Mouse (Mus musculus): ENCODE data around the gene Mical1. TPM values are rescaled to one million over a fixed set of nuclear protein-coding genes. Genes with fewer than 3 reads are reported as not detected.

Gene Mical1
- total and polyA plus RNA-seq, 3 experiments = 23.0 to 67.4 (median 36.3) TPM

GRCm38 (mm10) chr10:41518508-41518980, 42.4 kb downstream of the Mical1 start:
- Histone ChIP-seq H3K4me3 (replicated peaks in 1 of 3; ENCODE audit: low read depth in 2 of 3, low read length in 2 of 3, poor library complexity in 1 of 3) (peak overlapping the region; percentile 62 to 94 (median 91)), H3K9me3 (replicated peaks; ENCODE audit: low read length) (no peaks in the 10 kb centered on the region), H3K4me2 (ENCODE audit: insufficient read depth, low read depth, poor library complexity, severe bottlenecking) (0 out of 2 replicates have a peak overlapping the region, but pooled peaks have one; percentile 4), H3K4me1 (ENCODE audit: control insufficient read depth in 1 of 2, insufficient read depth in 2 of 2) (peaks cover 10 to 42% of the 10 kb centered on the region in 2 experiments), H3K27me3 (replicated peaks) (no peaks in the 10 kb centered on the region), H3K36me3 (replicated peaks in 1 of 2; ENCODE audit: control insufficient read depth in 1 of 2, insufficient read depth in 1 of 2, low read length in 1 of 2) (peaks cover 2 to 11% of the 10 kb centered on the region in 2 experiments), H3K9ac (ENCODE audit: insufficient read depth, low read depth) (peak overlapping the region; percentile 36; the same call in 1 of the 2 replicates), H3K79me2 (replicated peaks; ENCODE audit: control insufficient read depth, extremely low read depth, insufficient read depth, poor library complexity, severe bottlenecking) (peaks cover 38% of the 10 kb centered on the region), H3K27ac (ENCODE audit: insufficient read depth, low read depth) (peak overlapping the region; percentile 17)
- DNase-seq (ENCODE audit: extremely low read depth) = peak; percentile 87
- in situ Hi-C loops (cut with MboI; ENCODE audit: low pct_ligation_motif_present, low pct_unique_long_range_greater_than_20kb, low sequenced_read_pairs) (loop anchor here (5.0 to 25.0 kb wide), 3 partner anchors 164 to 444 kb away; partner anchors contain the start of genes Cep57l1 and Sesn1), dilution Hi-C loops (cut with MboI; ENCODE audit: extremely low pct_ligation_motif_present, extremely low pct_unique_long_range_greater_than_20kb, low sequenced_read_pairs) (no loop called here)
- TF ChIP-seq PAX5 (IDR thresholded peaks at IDR 0.05; ENCODE audit: low read length) = no peak
- TF ChIP-seq SIN3A (IDR thresholded peaks at IDR 0.05; ENCODE audit: low read length) = peak; percentile 56; the same call in 1 of the 2 replicates
- TF ChIP-seq TBP (conservative IDR thresholded peaks at IDR 0.05; ENCODE audit: low read depth, low read length) = no peak
- TF ChIP-seq POLR2A (IDR thresholded peaks at IDR 0.05; ENCODE audit: low read depth, low read length) = no peak
- no peak for TF ChIP-seq MXI1 (IDR thresholded peaks at IDR 0.05; ENCODE audit: low read depth, low read length)
- TF ChIP-seq ZMIZ1 (IDR thresholded peaks at IDR 0.05; ENCODE audit: low read depth, low read length) = no peak
- TF ChIP-seq ZKSCAN1 (IDR thresholded peaks at IDR 0.05; ENCODE audit: borderline replicate concordance, low read depth, low read length) = 0 out of 2 replicates have a peak, but pooled peaks have one; percentile 42
- 0 out of 2 replicates have a peak, but pooled peaks have one; percentile 66 for TF ChIP-seq MAFK (IDR thresholded peaks at IDR 0.05; ENCODE audit: insufficient replicate concordance, low read length)
- TF ChIP-seq MEF2A (IDR thresholded peaks at IDR 0.05; ENCODE audit: borderline replicate concordance, low read depth, low read length) = no peak; the same call in 1 of the 2 replicates
- TF ChIP-seq HCFC1 (IDR thresholded peaks at IDR 0.05; ENCODE audit: low read depth, low read length) = peak; percentile 41; the same call in 1 of the 2 replicates
- TF ChIP-seq GABPA (IDR thresholded peaks at IDR 0.05; ENCODE audit: insufficient replicate concordance, low read depth, low read length) = no peak
- peak; percentile 29; the same call in 1 of the 2 replicates for TF ChIP-seq MAX (IDR thresholded peaks at IDR 0.05; ENCODE audit: low read length)
- TF ChIP-seq EP300 (IDR thresholded peaks at IDR 0.05; ENCODE audit: low read length) = peak; percentile 35; the same call in 1 of the 2 replicates
- 0 out of 2 replicates have a peak, but pooled peaks have one; percentile 58 for TF ChIP-seq KAT2A (IDR thresholded peaks at IDR 0.05; ENCODE audit: insufficient replicate concordance, low read length)
- no peak for TF ChIP-seq USF2 (conservative IDR thresholded peaks at IDR 0.05; ENCODE audit: low read depth, low read length)
- TF ChIP-seq ELF1 (IDR thresholded peaks at IDR 0.05; ENCODE audit: low read depth, low read length) = peak; percentile 9; the same call in 1 of the 2 replicates
- no peak for TF ChIP-seq TCF12 (IDR thresholded peaks at IDR 0.05; ENCODE audit: low read depth, low read length)
- TF ChIP-seq RCOR1 (conservative IDR thresholded peaks at IDR 0.05; ENCODE audit: low read depth, low read length) = peak; percentile 27; the same call in 1 of the 2 replicates
- TF ChIP-seq CHD1 (IDR thresholded peaks at IDR 0.05; ENCODE audit: low read depth, low read length) = no peak
- TF ChIP-seq NELFE (IDR thresholded peaks at IDR 0.05; ENCODE audit: low read depth, low read length) = no peak
- peak; percentile 58; the same call in 1 of the 2 replicates for TF ChIP-seq JUND (conservative IDR thresholded peaks at IDR 0.05; ENCODE audit: low read depth, low read length)
- no peak for TF ChIP-seq UBTF (IDR thresholded peaks at IDR 0.05; ENCODE audit: low read depth, low read length)
- TF ChIP-seq JUN (IDR thresholded peaks at IDR 0.05; ENCODE audit: insufficient read depth, low read depth, low read length) = 0 out of 2 replicates have a peak, but pooled peaks have one; percentile 7
- TF ChIP-seq NRF1 (IDR thresholded peaks at IDR 0.05; ENCODE audit: low read depth, low read length) = no peak
- peak; percentile 97 for TF ChIP-seq ZC3H11A (IDR thresholded peaks at IDR 0.05; ENCODE audit: low read depth, low read length)
- peak; percentile 99 for TF ChIP-seq SMC3 (IDR thresholded peaks at IDR 0.05; ENCODE audit: low read depth, low read length)
- no peak for TF ChIP-seq POLR2AphosphoS2 (IDR thresholded peaks at IDR 0.05; ENCODE audit: low read depth, low read length)
- no peak for TF ChIP-seq USF1 (IDR thresholded peaks at IDR 0.05; ENCODE audit: low read depth, low read length)
- TF ChIP-seq BHLHE40 (IDR thresholded peaks at IDR 0.05; ENCODE audit: low read depth, low read length) = no peak
- TF ChIP-seq CTCF (conservative IDR thresholded peaks at IDR 0.05 in 1 of 2, IDR thresholded peaks at IDR 0.05 in 1 of 2; ENCODE audit: low read depth in 2 of 2, low read length in 2 of 2) = peak in 1 of 2 experiments; percentile 98; a peak in 2 of 4 replicates
- TF ChIP-seq IRF4 (IDR thresholded peaks at IDR 0.05; ENCODE audit: low read depth, low read length) = peak; percentile 64
- TF ChIP-seq ZNF384 (IDR thresholded peaks at IDR 0.05; ENCODE audit: low read depth, low read length) = peak; percentile 99
- TF ChIP-seq MAZ (IDR thresholded peaks at IDR 0.05; ENCODE audit: low read depth, low read length) = no peak
- peak; percentile 73 for TF ChIP-seq MYC (IDR thresholded peaks at IDR 0.05; ENCODE audit: low read depth, low read length)
- no peak for TF ChIP-seq ETS1 (conservative IDR thresholded peaks at IDR 0.05; ENCODE audit: low read depth, low read length)
- TF ChIP-seq E2F4 (IDR thresholded peaks at IDR 0.05; ENCODE audit: insufficient replicate concordance, low read depth, low read length) = 0 out of 2 replicates have a peak, but pooled peaks have one; percentile 9
- TF ChIP-seq RAD21 (IDR thresholded peaks at IDR 0.05; ENCODE audit: low read depth, low read length) = peak; percentile 99
- no peak for TF ChIP-seq CHD2 (IDR thresholded peaks at IDR 0.05; ENCODE audit: low read length)

Measured in CH12.LX (cell line).